Mouse (Mus musculus): ENCODE measurements around the gene Scfd2.

The Scfd2 gene

DNA sequence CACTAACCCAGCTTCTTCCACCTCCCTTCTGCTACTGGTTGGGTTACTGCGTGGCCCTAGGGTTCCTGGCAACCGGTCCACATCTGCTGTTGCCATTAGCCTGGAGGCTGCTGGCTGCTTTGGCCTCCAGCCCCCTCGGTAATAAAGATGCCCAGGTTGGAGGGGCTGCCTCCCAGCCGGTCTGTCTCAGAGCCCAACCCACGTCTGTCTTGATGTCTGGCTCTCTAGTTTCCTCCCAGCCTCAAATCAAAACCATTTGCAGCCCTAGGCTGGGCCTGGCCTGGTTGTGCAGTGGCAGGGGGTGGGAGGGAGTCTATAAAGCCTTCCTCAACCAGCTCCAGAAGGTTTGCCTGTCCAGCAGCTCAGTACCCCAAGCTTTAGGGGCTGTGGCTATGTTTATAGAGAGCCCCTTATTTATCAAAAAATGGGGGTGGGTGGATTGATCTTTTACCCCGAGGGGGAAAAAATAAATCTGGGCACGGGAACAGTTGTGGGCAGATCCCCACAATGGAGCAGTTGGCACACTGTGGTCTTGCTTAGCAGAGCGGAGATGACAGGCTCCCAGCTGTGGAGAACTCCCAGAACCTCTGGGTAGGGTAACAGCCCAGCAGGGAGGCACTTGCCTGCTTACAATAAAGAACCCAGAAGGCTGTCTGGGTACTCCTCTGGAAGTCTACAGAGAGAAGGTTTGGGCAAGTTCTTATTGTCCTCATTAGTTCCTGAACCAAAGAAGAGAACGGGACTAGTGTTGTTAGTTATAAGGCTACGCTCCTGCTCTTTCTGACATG lies 329.8 kb downstream of the Scfd2 start:
- no peak for DNase-seq (ENCODE audit: low read depth)

DNA sequence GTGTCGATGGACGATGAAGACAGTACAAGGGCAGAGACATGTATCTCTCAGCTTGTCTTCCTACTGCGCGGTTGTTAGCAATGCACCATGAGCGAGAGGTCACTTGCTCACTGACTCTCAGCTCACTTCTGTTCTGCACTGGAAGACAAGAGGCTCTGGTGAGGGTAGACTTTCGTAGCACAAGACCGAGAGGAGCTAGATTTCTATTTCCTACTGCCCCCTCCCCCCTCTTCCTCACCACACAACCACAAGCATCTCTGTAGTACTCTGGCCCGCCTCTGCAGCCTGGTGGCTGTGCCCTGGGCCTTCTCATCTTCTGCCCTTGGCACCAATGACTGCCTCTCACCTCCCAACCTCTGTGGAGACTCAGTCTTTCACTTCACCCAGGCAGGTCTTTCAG lies 331.1 kb downstream of the Scfd2 start:
- no peak for DNase-seq (ENCODE audit: low read depth)

DNA sequence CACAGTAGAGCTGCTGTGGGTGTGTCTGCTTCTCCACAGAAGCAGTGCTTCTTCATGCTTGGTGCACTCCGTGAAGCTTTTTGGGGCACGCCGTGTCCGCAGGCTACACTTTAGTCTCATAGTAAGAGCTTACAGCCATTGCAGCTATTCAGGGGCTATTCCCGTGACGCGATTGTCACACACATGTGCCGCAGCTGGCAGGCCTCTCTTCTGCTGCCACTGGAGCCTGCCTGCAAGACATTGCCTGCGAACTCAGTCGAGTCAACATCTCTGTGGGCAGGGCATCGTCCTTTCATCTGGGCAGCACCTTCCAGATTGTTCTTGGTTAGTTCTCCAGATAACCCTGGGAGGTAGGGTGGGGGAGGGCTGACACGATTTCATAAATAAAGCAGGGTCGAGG lies 331.8 kb downstream of the Scfd2 start:
- DNase-seq (ENCODE audit: low read depth), result no peak

DNA sequence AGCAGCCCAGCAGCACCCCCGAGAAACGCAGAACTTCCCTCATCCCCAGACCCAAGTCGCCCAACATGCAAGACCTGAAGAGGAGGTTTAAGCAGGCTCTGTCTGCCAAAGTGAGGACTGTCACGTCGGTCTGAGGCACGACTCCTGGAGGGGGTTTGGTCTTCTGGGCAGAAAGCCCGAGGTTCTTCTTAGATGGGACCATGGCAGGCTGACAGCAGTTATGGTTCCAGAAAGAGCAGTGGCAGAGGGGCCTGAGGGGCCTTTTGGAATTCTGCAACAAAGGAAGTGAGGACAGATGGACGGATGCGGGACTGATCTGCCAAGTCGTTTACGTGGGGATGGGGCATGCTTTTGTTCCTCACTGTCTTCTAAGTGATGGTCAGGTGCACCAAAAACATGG lies 333.1 kb downstream of the Scfd2 start:
- no peak for DNase-seq (ENCODE audit: low read depth)

DNA sequence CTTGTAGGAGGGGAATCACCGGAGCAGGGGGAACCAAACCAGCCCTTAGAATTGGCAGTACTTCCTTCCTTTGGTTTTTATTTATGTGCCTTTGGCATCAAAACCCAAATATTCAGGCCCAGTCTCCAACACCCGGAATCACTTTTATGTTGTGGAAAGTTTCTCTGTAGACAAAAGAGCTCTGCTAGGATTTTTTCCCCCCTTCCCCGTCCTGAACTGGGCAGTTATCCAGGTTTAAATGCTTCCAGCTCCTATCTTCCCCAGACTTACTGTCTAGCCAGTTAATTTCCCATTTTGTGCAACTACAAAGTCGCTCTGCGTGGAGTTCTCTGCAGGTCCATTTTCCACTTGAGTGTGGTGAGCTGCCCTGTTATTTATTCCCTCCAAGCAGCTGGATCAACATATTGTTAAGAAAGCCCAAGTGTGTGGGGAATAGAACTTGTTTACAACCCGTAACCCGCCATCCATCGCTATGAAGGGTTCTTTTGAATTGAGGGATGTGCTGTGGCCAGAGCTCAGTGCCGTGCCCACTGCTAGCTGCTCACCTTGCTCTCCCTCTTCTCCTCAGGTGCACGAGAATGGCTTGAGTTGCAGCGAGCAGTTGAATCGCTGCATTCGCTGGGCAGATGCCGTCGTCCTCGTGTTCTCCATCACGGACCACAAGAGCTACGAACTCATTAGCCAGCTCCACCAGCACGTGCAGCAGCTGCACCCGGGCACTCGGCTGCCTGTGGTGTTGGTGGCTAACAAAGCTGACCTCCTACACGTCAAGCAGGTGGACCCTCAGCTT lies 333.8 kb downstream of the Scfd2 start:
- DNase-seq (ENCODE audit: low read depth), result peak; percentile 37

DNA sequence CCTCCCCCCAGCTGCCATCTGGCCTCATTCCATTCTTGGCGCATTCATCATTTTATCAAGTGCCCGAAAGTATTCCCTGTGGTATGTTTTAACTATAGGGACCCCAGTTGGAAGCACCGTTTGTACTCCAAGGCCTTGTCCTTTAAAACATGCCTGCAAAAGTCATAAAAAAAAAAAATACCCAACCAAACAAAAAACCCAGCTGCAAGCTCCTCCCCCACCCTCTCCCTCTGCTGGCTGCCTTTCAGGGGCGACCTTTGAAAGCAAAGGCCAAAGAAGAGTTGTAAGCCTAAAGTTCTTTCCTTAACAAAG lies 335.3 kb downstream of the Scfd2 start:
- peak; percentile 37 for DNase-seq (ENCODE audit: low read depth)

DNA sequence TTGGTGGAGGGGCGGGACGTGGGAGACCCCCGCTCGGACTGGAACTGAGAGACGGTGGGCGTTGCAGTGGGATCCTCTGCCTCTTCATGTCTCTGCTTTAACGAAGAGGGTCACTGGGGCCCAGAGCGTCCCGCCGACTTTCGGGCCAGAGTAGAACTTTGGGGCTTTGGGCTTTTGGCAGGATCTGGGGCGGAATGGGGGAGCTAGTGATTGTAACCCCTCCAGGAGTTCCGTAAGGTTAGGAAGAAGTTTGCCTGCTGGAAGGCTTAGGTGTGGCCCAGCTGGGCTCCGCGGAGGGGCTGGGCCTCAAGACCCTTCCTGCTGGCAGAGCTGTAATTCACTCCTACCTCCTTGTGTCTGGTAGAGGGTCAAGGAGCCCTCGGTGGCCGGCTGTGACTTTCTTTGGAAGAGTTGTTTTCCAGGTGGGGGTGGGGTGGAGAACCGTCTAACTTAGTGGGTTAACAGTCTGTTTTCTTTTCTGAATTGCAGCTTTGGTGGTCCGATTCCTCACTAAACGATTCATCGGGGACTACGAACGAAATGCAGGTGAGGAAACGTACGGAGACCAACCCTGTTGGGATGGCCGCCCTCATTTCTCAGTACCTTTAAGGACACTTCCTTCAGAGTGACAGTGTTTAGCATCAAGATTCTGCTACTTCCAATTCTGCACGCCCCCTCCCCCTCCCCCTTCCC lies 335.8 kb downstream of the Scfd2 start:
- no peak for DNase-seq (ENCODE audit: low read depth)

DNA sequence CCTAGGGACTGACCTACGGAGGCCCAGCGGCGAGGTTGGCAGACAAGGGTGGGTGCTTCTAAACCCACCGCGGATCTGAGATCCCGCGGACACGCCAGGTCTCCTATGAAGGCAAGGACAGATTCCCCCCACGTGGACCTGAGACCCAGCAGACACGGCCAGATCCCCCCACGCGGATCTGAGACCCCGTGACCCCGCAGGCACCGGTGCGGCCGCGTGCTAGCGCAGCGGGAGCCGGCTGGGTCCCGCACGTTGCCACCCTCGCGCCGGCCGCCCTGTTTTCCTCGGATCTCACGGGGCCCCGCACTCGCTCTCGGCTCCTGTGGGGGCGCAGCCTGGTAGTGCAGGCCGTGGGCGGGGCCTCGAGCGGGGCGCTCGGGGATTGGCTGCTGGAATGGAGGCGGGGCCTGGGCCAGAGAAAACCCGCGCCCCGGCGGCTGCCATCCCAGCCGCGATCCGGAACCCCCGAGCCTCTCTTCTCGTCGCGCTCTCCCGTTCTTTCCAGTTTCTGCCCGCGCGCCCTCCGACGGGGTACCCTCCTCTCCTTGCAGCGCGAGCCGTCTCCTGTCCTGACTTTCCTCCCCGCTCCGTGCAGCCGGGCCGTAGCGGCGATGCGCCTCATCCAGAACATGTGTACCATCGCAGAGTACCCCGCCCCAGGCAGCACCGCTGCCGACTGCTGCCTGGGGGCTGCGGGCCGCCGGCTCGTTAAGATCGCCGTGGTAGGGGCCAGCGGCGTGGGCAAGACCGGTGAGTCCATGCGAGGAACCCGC lies 336.5 kb downstream of the Scfd2 start, which contains the start of gene Rasl11b:
TSS of gene Rasl11b (plus strand) at position 446 of the 773 bp plus-strand sequence.
- peak; percentile 95 for DNase-seq (ENCODE audit: low read depth)

DNA sequence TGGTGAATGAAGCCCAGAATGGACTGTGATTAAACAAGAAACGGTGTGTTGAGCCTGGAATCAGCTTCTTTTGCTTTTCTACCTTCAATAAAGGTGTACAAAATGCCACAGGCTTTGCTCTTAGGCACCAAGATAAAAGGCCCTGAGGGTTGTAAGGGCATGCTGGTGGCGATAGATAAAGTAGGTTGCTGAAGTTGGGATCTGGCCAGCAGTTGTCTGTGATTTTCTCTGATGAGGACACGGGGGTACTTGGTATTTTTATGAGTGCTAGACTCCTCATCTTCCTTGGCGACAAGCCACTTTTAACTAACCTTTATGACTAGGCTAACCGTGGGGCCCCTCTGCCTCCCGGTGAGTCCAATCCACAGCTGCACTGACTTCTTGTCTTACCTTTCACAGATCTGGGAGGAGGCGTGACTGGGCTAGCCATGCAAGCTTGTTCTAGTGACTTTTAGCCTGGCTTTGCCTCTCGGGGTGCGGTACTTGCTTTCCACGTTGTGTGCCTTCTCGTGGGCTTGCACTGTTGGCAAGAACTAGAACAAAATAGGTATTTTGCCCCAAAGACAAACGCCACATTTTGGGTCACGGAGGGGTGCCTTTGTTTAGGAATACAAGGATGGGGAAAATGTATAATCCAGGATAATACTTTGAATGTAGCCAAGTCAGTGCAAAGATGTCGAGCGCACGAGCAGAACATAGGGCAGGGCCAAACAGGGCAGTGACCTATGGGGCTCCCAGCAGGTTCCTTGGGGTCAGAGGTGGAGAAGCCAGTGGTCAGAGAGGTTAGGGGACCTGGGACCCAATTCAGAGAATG lies 337.3 kb downstream of the Scfd2 start:
- no peak for DNase-seq (ENCODE audit: low read depth)

DNA sequence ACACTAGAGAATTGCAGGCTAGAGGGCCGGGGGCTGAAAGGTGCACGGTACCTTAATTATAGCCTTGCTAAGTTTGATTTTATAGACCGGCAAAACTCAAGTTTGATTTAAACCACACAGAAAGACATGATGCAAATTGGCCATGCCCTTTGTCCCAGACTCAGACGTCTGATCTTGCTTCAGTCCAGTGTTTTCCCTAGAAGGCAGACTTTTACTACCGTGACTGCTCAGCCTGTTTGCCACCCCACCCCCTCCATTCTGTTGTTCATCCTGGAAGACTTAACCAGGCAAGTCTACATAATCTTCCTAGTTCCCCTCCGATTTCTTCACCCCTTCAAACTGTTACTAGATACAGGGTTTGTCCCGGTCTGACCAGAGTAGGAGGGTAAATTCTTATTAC lies 337.9 kb downstream of the Scfd2 start:
- no peak for DNase-seq (ENCODE audit: low read depth)

DNA sequence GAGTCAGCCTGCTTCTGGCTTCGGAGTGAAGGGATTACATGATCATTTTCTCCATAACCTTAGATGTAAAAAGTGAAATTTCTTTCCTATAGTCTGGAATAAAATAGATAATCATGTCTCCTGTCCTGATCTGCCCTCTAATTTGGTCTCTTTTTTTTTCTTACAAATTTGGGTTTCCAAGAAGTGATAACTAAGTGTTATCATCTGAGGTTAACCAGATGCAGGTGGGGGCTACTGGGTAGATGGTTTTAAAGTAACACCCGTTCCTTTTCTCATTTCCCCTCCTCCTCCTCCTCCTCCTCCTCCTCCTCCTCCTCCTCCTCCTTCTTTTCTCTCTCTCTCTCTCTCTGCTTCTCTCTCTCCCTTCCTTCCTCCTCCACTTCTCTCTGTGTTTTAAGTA lies 338.6 kb downstream of the Scfd2 start:
- DNase-seq (ENCODE audit: low read depth), result no peak

DNA sequence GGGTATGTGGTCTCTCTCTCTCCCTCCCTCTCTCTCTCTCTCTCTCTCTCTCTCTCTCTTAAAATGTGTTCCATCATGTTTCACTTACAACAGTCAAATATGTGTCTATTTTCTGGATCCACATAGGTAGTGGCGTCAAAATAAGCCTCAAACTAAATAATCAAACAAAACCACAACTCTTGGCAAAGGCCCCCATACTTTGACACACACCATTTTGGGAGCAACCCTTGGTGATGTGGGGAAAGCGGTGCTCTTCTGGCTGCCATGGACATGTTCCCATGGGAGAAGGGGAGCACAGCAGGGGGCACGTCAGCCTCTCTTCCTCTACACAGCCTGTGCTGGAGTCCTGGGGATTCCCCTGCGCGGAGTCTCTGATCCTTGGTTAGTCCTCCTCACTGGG lies 340.6 kb downstream of the Scfd2 start:
- DNase-seq (ENCODE audit: low read depth), result peak; percentile 79

DNA sequence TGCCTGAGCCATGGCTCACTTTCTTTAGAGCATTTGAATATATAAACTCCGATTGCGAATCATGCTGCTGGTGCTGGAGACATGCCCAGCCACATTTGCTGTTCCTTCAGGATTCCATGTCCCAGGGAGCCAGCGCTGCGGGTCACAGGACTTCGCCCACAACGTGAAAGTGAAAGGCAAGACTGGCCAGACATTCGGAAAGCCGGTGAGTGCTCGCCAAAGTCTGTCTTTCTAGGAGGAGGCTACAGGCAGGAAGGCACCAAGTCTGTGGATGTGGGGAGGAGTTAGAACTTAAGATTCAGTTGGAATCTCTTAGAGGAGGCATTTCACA lies 341.4 kb downstream of the Scfd2 start:
- peak; percentile 76 for DNase-seq (ENCODE audit: low read depth)

DNA sequence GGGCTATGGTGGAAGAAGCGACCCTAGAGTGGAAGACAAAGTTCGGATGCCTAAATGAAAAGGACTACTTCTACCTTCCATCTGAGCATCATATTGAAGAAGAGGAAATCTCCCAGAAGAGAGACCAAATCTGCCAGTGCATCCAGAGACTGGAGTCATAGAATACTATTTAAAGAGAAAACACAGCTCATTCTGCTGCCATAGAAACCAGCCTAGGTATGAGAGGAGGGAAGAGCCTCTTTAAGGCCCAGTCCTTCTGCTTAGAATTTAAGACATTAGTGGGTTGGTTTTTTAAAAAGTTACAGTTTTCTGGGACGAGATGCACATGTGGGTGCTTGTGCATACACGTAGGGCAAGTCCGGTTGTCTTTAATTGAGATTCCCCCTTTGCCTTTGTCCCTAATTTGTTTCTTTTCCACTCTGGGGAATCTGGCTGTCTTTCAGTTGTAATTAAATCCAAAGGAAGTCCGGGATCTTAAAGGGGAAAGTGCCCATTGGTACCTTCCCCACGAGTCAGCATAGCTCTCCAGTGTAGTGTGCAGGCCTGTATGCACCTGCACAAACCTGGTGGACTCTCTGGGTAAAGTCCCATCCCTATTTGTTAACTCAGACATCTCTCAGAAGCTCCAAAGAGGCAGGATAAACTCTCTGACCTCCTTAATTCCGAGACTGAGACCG lies 341.9 kb downstream of the Scfd2 start:
- no peak for DNase-seq (ENCODE audit: low read depth)

DNA sequence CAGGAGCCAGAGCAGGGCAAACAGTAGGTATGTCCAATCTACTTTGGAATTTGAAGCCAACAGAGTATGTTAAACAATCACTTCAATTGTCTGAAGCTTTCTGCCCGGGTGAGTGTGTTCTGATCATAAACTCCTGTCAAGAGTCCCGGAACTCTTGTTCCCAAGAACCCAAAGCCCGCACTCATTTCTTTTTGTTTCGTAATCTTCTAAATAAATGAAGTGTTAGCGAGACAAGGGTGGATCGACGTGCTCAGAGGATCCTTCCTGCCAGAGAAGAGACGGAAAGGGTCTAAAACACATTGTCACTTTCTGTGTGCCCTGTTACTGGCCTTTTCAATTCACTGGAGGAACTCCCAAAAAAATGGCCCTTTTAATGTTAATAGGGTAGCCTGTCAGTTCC lies 342.7 kb downstream of the Scfd2 start:
- DNase-seq (ENCODE audit: low read depth), result no peak

DNA sequence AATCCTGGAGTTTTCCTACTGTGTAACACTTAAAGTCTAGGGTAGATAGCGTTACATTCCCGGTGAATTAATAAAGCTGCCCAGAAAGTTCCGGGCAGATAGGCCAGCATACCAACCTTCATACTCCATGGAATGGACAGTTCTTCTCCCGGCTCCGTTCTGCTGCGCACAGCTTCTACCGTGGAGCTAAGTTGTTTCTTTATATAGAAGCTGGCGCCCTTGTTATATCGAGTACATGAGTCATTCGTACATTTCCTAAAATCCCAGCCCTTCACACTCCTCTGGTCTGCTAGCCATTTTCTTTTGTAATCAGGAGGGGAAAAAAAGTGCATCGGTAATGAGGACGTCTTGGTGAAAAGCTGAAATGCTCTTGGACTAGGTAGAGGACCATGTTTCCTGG lies 343.5 kb downstream of the Scfd2 start:
- DNase-seq (ENCODE audit: low read depth), result peak; percentile 8

DNA sequence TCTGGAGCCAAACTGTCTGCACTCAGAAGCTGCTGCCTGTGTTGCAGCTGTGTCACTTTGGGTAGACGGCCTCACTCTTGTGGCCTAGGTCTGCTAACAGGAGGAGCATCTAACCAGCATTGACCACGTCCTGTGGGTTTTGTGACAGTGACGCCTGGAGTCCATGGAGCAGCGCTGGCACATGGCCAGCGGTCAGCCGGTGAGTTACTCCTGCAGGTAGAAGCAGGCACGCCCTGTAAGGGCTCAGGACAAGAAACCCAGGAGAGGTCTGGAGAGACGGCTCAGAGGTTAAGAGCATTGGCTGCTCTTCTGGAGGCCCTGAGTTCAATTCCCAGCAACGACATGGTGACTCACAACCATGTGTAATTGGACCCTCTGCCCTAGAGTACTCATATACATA lies 347.0 kb downstream of the Scfd2 start:
- no peak for DNase-seq (ENCODE audit: low read depth)

DNA sequence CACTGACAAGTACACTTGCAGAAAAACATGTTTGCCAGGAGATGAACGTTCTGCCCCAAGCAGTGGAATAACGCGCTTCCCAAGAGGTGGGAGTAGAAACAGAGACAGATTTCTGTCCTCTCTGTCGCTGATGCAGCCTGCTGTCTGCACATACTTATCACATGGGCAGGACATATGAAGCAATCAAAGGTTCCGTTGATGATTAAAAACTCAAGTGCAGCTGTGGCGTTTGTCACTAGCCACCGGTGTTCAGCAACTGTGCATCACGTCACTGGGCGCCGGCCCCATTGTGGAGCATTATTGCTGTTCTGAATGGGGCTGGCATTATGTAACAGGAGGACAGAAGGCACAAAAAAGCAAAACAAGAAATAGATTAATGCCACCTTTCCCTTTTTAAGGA lies 348.4 kb downstream of the Scfd2 start:
- DNase-seq (ENCODE audit: low read depth), result no peak

DNA sequence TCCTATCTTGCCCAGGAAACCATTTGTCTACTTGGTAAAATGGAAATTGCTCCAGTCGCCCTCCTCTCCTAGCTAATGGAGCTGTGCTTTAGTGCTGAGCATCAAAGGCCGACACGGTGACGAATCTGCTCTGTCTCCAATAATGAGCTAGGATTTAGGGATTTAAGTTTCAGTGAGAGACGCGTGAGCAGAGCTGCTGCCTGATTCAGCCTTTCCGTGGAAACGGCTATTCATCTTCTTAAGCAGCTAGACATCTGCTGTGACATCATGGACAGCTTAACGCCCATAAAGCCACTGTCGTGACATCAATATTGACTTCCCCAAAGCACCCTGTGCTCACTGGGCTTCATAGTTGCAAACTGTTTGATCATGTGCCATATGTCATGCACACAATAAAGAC lies 351.3 kb downstream of the Scfd2 start:
- no peak for DNase-seq (ENCODE audit: low read depth)

DNA sequence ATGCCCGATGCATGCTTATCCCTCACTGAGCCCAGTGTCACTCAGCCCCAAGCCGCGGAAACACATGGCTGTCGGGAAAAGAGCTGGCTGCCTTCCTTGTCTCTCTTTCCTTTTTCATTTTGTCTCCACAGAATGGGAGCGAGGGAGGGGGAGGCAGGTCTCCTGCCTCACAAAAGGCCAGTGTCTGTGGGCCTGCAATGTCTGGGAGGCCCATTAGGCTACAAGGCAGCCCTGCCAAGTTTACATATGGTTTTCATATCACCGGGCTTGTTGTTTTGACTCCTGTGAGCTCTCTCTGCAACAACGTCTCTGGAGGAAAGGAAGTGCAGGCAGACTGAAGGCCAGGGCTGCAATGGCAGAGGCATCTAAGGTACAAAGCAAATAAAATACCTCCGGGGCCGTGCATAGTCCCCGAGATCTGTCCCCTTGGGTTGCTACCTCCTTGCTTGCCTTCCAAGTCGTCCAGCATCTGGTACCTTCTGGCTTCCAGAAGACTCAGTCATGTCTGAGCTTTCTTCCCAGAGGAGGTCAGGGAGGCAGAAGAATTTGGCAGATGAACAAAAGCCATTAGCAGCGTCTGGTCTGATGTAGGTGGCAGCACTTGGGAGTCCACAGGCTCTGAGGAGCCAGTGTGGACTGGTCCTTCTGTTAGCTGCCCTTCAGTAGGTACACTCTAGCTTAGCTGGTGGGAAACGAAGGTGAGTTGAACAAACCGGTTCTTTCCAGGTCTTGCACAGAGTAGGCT lies 355.9 kb downstream of the Scfd2 start:
- DNase-seq (ENCODE audit: low read depth), result peak; percentile 86
